Mouse (Mus musculus) liver, adult 2 months (tissue): ENCODE measurements around the gene Hoxc12.

ENCODE experiments used
- CTCF ChIP-seq: fragments of 200-500 bp; IDR thresholded peaks from 2 replicates; pipeline ENCODE4 v1.5.1; 2011; ENCODE audit warnings: low read depth, low read length, control low read depth
- POLR2A ChIP-seq: fragments of 200-500 bp; IDR thresholded peaks from 2 replicates; pipeline ENCODE4 v1.6.1; 2011; ENCODE audit warnings: low read length, control low read depth; ENCODE audit not compliant: insufficient read depth; ENCODE audit errors: extremely low read depth

DNA sequence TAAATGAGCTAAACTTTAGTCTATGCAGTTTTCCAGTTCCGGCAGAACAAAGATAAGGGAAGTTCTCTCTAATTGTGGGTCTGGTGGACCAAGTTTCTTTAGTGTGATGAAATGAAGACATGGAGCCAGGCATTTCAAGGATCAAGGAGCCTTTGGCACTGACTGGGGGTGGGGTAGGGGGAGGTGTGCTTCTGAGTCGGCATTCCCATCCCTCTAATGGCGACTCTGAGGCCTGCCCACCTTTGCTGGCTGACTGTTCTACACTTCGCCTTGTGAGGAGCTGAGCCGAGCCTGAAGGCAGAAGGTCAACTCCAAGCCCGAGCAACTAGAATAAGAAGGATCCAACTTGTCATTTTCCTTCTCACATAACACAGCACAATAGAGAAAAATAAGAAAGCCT is 25.2 kb downstream of the Hoxc12 start:
- TF ChIP-seq CTCF (no peak), POLR2A (no peak)
